Mouse (Mus musculus) adrenal gland, postnatal 10 days (tissue): ENCODE results near the gene Chmp1a. TPM values are rescaled to one million over a fixed set of nuclear protein-coding genes. Genes with fewer than 3 reads are reported as not detected.
"Not testable (repeated sequence)": the region's sequence is repeated elsewhere in the genome, so short reads cannot be mapped to it uniquely, and the experiment has no call there.

Experiments used
- DNase-seq: peaks from one replicate; pipeline ENCODE4 v3.0.0; 2021; ENCODE audit warnings: mixed read lengths
- total RNA-seq, 2 experiments: library from RNA; stranded (reverse); gene quantifications; 2 replicates each; pipeline ENCODE4 v1.2.3; 2021

The Chmp1a gene
- total RNA-seq, 2 experiments from 2014 or later = 76.0 to 81.4 TPM

GRCm38 (mm10) chr8:123231742-123232141 lies 19.2 kb upstream of the Chmp1a start:
- DNase-seq = peak; percentile 40

DNA sequence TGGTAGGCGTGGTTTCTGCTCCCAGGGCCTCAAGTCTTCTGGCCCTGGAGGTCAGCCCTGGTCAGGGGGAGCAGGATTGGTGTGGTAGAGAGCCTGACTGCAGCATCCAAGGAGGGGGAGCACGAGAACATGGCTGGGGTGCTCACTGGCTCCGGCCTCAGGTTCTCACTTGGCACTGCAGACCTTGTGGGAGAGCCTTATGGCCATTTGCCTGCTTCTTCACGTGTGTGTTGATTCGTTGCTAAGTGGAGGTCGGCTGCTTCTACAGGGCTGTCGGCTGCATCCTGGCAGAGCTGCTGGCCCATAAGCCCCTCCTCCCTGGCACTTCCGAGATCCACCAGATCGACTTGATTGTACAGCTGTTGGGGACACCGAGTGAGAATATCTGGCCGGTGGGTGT lies 17.8 kb upstream of the Chmp1a start:
- not testable (repeated sequence) for DNase-seq

DNA sequence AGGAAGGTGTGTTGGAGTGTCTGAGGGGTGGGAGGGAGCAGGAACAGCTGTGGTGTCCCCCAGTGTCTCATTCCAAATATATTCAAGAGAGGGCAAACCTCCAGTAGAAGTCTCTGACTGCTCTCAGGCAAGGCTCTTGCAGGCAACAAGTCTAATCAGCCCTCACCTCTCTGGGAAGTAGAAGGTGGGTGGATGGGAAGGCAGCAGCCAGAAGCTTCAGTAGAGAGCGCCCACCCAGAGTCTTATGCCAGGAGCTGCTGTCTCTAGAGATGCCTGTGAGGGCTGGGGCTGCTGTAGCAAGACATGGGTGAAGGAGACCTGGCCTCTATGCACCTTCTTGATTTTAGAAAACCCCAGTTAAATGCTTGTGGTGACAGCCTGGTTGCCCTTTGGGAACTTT lies 15.9 kb upstream of the Chmp1a start:
- DNase-seq = no peak

DNA sequence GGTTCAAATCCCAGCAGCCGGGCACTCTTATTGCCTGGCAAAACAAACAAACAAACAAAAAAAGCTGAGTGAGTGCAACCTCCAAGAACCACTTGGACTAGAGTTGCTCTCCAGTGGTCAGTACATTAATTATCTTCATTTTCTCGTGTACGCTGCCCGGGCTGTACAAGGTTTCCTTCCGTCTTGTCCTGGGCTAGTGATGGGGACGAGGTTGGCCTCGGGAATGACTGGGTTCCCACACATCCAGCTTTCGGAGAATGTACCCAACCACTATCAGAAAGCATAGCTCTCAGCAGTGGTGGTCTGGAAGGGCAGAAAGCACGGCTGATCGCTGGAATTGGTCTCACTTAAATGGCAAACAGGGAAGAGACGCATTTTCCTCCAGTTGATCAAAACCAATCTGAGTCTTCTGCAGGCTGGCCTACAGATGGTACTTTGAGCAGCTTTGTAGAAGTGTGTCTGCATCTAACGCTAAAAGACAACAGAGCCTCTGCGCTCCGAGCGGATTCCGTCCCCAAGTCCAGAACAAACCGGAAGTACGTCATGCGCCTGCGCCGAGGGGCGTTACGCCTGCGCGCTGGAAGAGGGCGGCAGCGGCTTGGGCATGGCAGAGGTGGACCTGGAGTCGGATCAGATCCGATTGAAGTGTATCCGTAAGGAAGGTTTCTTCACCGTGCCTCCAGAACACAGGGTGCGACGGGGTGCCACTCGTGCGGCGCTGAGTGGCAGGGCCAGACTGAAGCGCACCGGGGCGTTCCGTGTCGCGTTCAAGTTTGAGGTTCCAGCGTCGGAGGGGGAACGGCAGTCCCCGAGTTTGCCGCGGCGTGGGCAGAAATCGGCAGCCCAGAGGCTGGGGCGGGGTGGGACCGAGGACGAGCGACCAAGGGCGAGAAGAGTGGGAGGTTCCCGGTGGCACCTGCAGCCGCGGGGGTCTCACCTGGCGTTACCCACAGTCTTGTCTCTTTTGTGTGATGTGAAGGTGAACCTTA lies 12.0 kb upstream of the Chmp1a start, which contains the start of gene Cdk10:
Gene Cdk10, plus strand, starts transcription at position 565 of the 989 bp plus-strand sequence.
- DNase-seq = peak; percentile 97

DNA sequence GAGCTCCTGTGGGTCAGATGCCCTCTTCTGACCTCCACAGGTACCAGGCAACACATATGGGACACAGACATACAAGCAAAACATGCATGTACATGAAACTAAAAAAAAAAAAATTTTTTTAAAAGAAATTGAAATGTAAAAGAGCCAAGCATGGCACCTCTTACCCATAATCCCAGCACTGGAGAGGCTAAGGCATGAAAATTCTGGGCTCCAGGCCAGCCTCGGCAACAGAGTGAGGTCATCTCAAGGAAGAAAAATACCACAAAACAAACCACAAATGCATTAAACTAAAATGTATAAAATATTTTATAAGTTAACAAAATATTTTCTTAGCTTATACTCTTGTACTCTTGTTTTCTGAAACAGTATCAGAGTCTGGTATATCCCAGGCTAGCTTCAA lies 8.4 kb upstream of the Chmp1a start:
- peak; percentile 51 for DNase-seq

DNA sequence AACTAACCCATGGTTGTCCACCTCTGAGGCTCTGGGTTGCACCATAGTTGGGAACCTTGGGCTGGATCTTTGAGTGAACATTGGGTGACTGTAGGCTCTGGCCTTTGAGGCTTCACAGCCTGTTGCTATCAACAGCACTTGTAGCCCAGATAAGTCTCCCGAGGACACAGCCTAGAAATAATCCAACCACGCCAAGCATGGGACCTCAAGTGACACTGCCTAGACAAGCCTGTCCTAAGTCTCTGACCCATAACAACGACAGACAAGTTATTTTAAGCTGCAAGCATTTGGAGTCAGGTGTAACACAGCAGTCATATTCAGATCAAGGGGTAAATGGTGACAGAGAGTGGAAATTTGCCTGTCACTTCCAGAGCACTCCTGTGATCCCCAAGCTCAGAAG lies 2.9 kb upstream of the Chmp1a start:
- no peak for DNase-seq

- DNase-seq = no peak
Observed at GRCm38 (mm10) chr8:123213118-123213772, 682 bp upstream of the Chmp1a start.

DNA sequence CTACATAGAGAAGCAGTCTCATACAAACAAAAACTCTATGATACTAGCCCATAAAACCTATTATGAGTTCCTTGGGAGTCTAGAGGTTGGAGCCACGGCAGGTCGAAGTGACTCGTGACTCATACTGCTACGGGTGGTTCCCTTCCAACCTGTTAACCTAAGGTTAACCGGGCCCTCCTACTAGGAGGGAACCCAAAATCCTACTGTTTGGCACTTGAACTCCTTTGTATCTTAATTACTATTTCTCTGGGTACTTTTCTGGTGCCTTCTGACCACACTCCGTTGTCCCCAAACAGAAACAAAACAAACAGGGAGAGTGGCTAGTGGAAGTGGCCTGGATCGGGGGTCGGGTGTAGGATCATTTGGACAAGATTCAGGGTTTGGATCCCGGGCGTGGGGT lies 687 bp downstream of the Chmp1a start:
- no peak for DNase-seq

- DNase-seq = no peak
Observed at GRCm38 (mm10) chr8:123203571-123203970, 9.0 kb downstream of the Chmp1a start.

- DNase-seq = peak; percentile 86
Observed at GRCm38 (mm10) chr8:123202288-123202687, 10.3 kb downstream of the Chmp1a start.

- DNase-seq = no peak
Observed at GRCm38 (mm10) chr8:123199864-123200263, 12.7 kb downstream of the Chmp1a start.

DNA sequence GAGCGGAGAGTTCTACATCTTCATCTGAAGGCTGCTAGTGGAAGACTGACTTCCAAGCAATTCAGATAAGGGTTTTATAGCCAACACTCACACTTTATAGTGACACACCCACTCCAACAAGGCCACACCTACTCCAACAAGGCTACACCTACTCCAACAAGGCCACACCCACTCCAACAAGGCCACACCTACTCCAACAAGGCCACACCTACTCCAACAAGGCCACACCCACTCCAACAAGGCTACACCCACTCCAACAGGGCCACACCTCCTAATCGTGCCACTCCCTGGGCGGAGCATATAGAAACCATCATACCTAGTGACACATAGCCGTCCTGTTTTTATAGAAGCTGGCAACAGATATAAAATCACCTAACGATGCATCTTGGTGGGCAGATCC lies 15.5 kb downstream of the Chmp1a start:
- not testable (repeated sequence) for DNase-seq

GRCm38 (mm10) chr8:123193771-123194170 lies 18.8 kb downstream of the Chmp1a start:
- no peak for DNase-seq

GRCm38 (mm10) chr8:123191908-123192307 lies 20.7 kb downstream of the Chmp1a start:
- DNase-seq = no peak

DNA sequence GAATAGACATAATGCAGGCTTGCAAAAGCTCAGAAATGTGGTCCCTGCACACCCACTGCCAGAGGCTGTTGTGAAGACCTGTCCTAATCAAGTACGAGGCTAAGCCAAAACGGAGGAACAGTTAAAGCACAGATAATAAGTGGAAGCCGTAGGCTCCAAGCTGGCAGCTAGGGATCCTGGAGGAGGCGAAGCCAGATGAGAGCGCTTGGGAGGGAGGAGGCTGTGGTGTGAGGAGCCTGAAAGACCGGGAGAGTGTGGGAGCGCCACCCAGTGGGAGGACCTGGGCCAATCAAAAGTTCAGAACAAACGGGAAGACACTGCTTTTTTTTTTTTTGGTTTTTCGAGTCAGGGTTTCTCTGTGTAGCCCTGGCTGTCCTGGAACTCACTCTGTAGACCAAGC lies 21.9 kb downstream of the Chmp1a start:
- peak; percentile 86 for DNase-seq

GRCm38 (mm10) chr8:123188841-123189240 lies 23.7 kb downstream of the Chmp1a start:
- DNase-seq = no peak

DNA sequence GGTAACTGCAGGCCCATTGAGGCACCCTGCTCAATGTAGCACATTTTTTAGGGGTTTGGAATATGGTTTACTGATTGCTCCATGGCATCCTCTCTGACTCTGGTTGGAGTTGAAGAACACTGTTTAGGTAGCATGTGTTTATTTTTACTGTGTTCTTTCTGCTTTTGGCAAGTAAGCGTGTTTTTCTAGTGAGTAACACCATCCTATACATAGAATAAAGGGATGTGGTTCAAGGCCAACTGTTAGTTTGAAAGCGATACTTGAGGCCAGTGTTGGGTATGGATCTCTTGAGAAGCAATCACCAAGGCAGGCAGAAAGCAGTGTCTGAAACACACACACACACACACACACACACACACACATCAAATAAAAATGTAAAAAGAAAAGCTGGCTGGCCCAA lies 24.6 kb downstream of the Chmp1a start:
- no peak for DNase-seq

GRCm38 (mm10) chr8:123185566-123186409 lies 26.8 kb downstream of the Chmp1a start, which contains the start of gene Dpep1:
Gene Dpep1 (plus strand): TSS chr8:123186242.
- peak; percentile 46 for DNase-seq

- DNase-seq = peak; percentile 78
Observed at GRCm38 (mm10) chr8:123181391-123181790, 31.2 kb downstream of the Chmp1a start.

DNA sequence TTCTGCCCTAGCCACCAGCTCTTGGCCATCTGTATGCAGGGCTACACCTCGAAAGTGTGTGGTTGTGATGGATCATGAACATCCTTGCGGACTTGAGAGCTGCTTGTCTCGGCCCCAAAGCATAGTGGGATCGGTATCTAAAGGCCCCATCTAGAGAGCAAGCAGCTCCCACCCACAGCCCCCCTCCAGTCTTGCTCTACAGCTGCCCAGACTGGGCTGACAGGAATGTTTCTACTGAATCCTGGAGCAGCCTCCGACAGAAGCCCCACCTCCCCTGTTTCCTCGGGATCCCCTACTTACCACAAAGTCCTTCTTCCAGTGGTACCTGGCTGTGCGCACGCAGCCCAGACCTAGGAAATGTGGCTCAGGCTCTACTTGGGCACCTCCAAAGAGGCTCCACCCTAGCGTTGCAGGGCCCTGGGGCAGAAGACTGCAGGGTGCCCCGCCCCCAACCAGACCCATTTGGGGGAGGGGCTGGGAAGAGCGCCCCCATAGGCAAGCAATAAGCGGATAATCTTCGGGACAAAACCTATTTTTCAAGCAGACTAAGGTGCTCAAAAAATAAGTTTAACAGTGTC lies 54.6 kb downstream of the Chmp1a start, which contains the start of gene Sult5a1:
Gene Sult5a1, minus strand, starts transcription at position 428 of the 578 bp plus-strand sequence.
- no peak for DNase-seq

- DNase-seq = no peak
Observed at GRCm38 (mm10) chr8:123156070-123156773, 56.3 kb downstream of the Chmp1a start.
